Mouse (Mus musculus) hindbrain, embryonic 15.5 days (tissue): ENCODE measurements at regions not wholly inside any gene's neighbourhood (a gene's known extent, or its start where the extent isn't known, plus 50 kb on each side); places are given as distances from the start of the nearest gene placed in this dataset.
"Not testable (repeated sequence)": the region's sequence is repeated elsewhere in the genome, so short reads cannot be mapped to it uniquely, and the experiment has no call there.

Experiments used
- ATAC-seq: fragments of 200-750 bp; cut with Nextera tagmentation; 2 replicates; pipeline ENCODE4 v1.8.0; 2017; ENCODE audit warnings: low read depth, moderate number of reproducible peaks, moderate TSS enrichment; ENCODE audit not compliant: low FRiP score
- H3K27ac ChIP-seq: fragments of 300-500 bp; sonication (generic); replicated peaks from 2 replicates; pipeline ENCODE4 v1.5.1; 2015; ENCODE audit warnings: mild to moderate bottlenecking, inconsistent platforms
- H3K27me3 ChIP-seq: fragments of 300-500 bp; sonication (generic); 2 replicates; pipeline ENCODE4 v1.6.1; 2015; ENCODE audit warnings: control low read depth, inconsistent platforms
- H3K36me3 ChIP-seq: fragments of 300-500 bp; sonication (generic); 2 replicates; pipeline ENCODE4 v1.6.1; 2015; ENCODE audit warnings: control low read depth, inconsistent platforms
- H3K4me1 ChIP-seq: fragments of 300-500 bp; sonication (generic); replicated peaks from 2 replicates; pipeline ENCODE4 v1.6.1; 2015; ENCODE audit warnings: control low read depth, inconsistent platforms
- H3K4me2 ChIP-seq: fragments of 300-500 bp; sonication (generic); 2 replicates; pipeline ENCODE4 v1.6.1; 2015; ENCODE audit warnings: moderate library complexity, mild to moderate bottlenecking, inconsistent platforms
- H3K4me3 ChIP-seq: fragments of 300-500 bp; sonication (generic); 2 replicates; pipeline ENCODE4 v1.5.1; 2015; ENCODE audit warnings: mild to moderate bottlenecking, inconsistent platforms
- H3K9ac ChIP-seq: fragments of 300-500 bp; sonication (generic); 2 replicates; pipeline ENCODE4 v1.6.1; 2015; ENCODE audit warnings: inconsistent platforms
- H3K9me3 ChIP-seq: fragments of 300-500 bp; sonication (generic); 2 replicates; pipeline ENCODE4 v1.6.1; 2016; ENCODE audit warnings: control low read depth, inconsistent platforms
- WGBS: fragments of 180-500 bp; shearing (Covaris S2); methylation state at CpG from one replicate; pipeline ENCODE4 v1.1.7; 2015; 5-methylcytosine and 5-hydroxymethylcytosine counted together

DNA sequence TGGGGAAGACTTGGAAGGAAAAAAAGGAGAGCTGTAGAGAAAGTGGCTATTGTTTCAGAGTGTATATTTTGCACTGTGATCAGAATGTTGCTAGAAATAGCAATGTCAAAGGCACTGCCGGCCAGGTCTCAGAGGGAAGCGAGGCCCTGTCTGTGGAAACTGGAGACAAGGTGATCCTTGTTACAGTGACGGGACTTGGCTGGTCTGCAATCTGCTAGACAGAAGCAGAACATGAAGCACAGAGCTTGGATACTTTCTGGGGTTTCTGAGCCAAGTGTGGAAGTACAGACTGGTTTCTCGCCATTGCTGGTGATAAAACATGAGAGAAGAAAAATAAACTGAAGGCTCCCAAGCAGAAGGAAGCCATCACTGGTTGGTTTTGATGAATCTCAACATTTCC, 198.3 kb upstream of the Slc7a14 start:
- Histone ChIP-seq H3K4me3 (no peak overlapping the region), H3K27ac (no peak overlapping the region), H3K4me1 (no peaks in the 10 kb centered on the region), H3K9me3 (no peaks in the 10 kb centered on the region), H3K36me3 (no peaks in the 10 kb centered on the region), H3K27me3 (no peaks in the 10 kb centered on the region), H3K9ac (no peak overlapping the region), H3K4me2 (no peak overlapping the region)
- no peak for ATAC-seq
- WGBS = 84% methylated on average over 4 of the region's 4 CpGs

DNA sequence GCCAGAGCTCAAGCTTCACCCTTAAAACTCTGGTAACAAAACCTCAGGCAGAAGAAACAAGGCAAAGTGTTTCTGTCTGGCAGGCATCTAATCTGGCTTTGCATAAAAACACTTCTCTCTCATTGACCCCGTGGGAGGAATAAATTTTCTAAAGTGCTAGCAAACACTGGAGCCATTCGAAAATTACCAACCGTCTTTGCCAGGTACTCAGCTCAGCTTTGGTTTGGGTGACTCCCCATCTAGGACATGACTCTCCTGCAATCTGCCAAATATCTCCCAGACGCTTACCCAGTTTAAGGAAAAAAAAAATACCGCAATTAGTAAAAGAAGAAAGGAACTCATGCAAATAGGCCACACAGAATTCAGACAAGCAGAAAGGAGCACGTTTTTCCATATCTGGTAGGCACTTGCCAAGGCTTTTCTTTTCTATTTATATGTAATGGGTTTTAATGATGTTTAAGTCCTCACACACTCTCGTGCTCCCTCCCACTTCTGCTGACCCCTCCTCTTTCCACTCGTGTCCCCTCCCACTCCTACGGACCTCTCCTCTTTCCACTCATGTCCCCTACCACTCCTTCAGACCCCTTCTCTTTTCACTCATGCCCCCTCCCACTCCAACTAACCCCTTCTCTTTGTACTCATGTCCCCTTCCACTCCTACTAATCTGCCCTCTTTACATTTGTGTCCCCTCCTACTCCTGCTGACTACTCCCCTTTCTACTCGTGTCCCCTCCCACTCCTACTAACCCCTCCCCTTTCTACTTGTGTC, 189.2 kb upstream of the Slc7a14 start:
- H3K9me3 ChIP-seq = no peaks in the 10 kb centered on the region
- no peak overlapping the region for H3K4me2 ChIP-seq
- H3K27me3 ChIP-seq = no peaks in the 10 kb centered on the region
- H3K27ac ChIP-seq = no peak overlapping the region
- no peak overlapping the region for H3K9ac ChIP-seq
- ATAC-seq = no peak
- WGBS = 77% methylated on average over 10 of the region's 10 CpGs
- H3K4me1 ChIP-seq = no peaks in the 10 kb centered on the region
- no peak overlapping the region for H3K4me3 ChIP-seq
- no peaks in the 10 kb centered on the region for H3K36me3 ChIP-seq

- Histone ChIP-seq H3K9me3 (no peaks in the 10 kb centered on the region), H3K27me3 (no peaks in the 10 kb centered on the region), H3K9ac (no peak overlapping the region), H3K4me1 (no peaks in the 10 kb centered on the region), H3K27ac (no peak overlapping the region), H3K36me3 (no peaks in the 10 kb centered on the region), H3K4me2 (no peak overlapping the region), H3K4me3 (no peak overlapping the region)
- WGBS = 97% methylated on average over 1 of the region's 1 CpGs
- ATAC-seq = no peak
Observed at GRCm38 (mm10) chr3:31495287-31495686, 185.1 kb upstream of the Slc7a14 start.

DNA sequence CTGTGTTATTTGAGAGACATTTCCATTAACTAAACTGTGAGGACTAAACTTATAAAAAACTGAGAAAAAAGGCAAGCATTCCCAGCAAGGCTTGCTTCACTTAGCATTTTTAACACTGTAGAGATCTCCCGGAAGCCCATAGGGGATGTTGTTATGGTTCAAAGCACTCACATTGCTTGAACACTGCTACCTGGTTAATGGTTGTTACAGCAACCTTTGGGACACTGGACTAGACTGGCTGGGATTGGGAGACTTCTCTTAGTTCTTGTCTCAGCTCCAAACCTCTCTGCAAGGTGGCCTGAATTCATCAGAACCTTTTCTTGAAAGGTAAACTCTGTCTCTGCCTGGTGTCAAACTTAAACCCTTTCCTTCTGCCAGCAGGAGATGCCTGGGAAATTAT, 184.5 kb upstream of the Slc7a14 start:
- no peak overlapping the region for H3K4me2 ChIP-seq
- no peaks in the 10 kb centered on the region for H3K36me3 ChIP-seq
- 86% methylated on average over 1 of the region's 1 CpGs for WGBS
- no peaks in the 10 kb centered on the region for H3K4me1 ChIP-seq
- no peaks in the 10 kb centered on the region for H3K9me3 ChIP-seq
- no peaks in the 10 kb centered on the region for H3K27me3 ChIP-seq
- no peak overlapping the region for H3K27ac ChIP-seq
- no peak for ATAC-seq
- H3K9ac ChIP-seq = no peak overlapping the region
- no peak overlapping the region for H3K4me3 ChIP-seq

DNA sequence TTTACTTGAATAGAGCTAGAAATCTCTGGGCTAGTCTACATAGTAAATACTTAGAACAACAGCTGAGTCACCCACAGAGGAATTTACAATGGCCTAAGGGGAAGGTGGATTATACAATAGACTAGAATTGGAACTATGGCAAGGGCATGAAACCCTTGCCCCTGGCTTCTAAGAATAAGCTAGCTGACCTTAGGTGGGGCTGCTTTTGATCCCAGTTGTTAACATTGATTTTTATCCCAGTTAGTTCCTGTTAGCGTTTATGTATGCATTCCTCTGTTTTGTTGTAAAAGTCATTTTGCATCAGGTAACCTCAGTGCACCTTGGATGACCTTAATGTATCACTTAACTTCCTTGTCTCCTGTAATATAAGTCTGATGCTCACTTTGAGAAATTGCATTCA, 181.6 kb upstream of the Slc7a14 start:
- not testable (repeated sequence) for H3K4me2 ChIP-seq, H3K36me3 ChIP-seq, H3K4me3 ChIP-seq, H3K4me1 ChIP-seq, H3K9ac ChIP-seq, ATAC-seq, H3K27me3 ChIP-seq, H3K27ac ChIP-seq, H3K9me3 ChIP-seq
- WGBS = 100% methylated on average over 1 of the region's 1 CpGs

DNA sequence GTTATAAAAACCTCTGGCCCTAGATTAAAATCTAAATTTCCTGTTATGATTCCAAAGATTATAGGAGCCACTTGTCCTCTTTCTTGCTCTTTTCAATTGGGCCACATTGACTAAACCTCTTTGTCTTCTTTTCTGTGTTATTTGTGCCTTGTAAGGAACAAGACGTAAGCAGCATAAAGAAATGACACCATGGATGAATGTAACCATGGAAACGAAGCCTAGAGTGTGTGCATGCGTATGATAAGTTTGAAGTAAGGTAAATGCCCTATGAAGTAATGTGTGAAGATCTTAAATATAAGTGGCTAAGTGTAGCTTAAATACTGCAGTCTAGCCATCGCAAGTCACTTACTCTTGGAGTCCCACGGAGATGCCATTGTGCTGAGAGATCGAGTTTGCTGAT, 177.4 kb upstream of the Slc7a14 start:
- no peak for ATAC-seq
- Histone ChIP-seq H3K27me3 (no peaks in the 10 kb centered on the region), H3K4me1 (no peaks in the 10 kb centered on the region), H3K9me3 (no peaks in the 10 kb centered on the region), H3K27ac (no peak overlapping the region), H3K4me2 (no peak overlapping the region), H3K36me3 (no peaks in the 10 kb centered on the region), H3K9ac (no peak overlapping the region), H3K4me3 (no peak overlapping the region)
- 73% methylated on average over 6 of the region's 6 CpGs for WGBS

GRCm38 (mm10) chr3:31481964-31482363, 171.8 kb upstream of the Slc7a14 start:
- H3K4me2 ChIP-seq = no peak overlapping the region
- no peak overlapping the region for H3K4me3 ChIP-seq
- H3K9ac ChIP-seq = no peak overlapping the region
- 65% methylated on average over 3 of the region's 3 CpGs for WGBS
- H3K27me3 ChIP-seq = no peaks in the 10 kb centered on the region
- H3K27ac ChIP-seq = no peak overlapping the region
- no peak for ATAC-seq
- no peaks in the 10 kb centered on the region for H3K9me3 ChIP-seq
- H3K36me3 ChIP-seq = no peaks in the 10 kb centered on the region
- no peaks in the 10 kb centered on the region for H3K4me1 ChIP-seq

DNA sequence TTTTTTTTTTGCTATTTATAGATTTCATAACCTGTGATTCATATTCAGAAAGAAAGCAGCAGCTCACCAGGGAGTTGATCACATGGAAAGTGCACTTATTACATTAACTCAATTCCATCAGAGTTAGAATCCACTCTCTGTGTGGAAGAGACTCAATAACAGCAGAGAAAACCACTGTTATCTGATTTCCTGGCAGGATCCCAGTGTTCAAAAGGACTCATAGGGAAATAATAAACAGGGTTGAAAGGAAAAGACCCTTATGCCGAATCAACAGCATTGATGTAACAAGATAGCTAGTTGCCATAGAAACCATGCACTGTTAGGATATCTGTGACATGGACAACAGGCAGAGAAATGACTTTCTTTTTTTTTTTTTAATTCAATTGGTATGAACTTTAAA, 157.7 kb upstream of the Slc7a14 start:
- 16% methylated on average over 1 of the region's 1 CpGs for WGBS
- ATAC-seq = peak; percentile 65; the same call in 1 of the 2 replicates
- Histone ChIP-seq H3K9me3 (no peaks in the 10 kb centered on the region), H3K36me3 (no peaks in the 10 kb centered on the region), H3K27me3 (no peaks in the 10 kb centered on the region), H3K9ac (no peak overlapping the region), H3K4me3 (no peak overlapping the region), H3K4me2 (no peak overlapping the region), H3K27ac (peak overlapping the region; percentile 45; the same call in 1 of the 2 replicates), H3K4me1 (peaks cover 8% of the 10 kb centered on the region)

DNA sequence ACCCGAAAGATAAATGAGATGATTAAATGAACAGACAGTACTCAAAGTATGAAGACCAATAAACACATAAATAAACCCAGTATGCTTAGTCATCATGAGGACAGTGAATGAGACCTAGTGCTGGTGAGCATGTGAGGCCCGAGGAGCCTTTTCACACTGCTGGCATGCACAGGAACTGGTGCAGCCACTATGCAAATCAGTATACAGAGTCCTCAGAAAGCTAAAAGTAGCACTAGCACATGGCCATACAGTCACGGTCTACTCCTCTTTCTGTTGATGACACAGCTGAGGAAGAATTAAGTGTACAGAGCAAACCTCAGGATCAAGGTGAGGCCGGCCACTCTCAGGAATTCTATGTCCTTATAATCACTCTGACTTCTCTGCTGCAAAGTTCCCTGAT, 154.1 kb upstream of the Slc7a14 start:
- no peak for ATAC-seq
- no peaks in the 10 kb centered on the region for H3K9me3 ChIP-seq
- H3K4me3 ChIP-seq = no peak overlapping the region
- H3K27me3 ChIP-seq = no peaks in the 10 kb centered on the region
- no peaks in the 10 kb centered on the region for H3K36me3 ChIP-seq
- no peak overlapping the region for H3K27ac ChIP-seq
- H3K4me1 ChIP-seq = peaks cover 8% of the 10 kb centered on the region
- H3K9ac ChIP-seq = no peak overlapping the region
- WGBS = 84% methylated on average over 4 of the region's 4 CpGs
- no peak overlapping the region for H3K4me2 ChIP-seq

- 61% methylated on average over 5 of the region's 5 CpGs for WGBS
- ATAC-seq = no peak
- H3K36me3 ChIP-seq = no peaks in the 10 kb centered on the region
- H3K4me2 ChIP-seq = no peak overlapping the region
- no peak overlapping the region for H3K27ac ChIP-seq
- no peaks in the 10 kb centered on the region for H3K27me3 ChIP-seq
- H3K9ac ChIP-seq = no peak overlapping the region
- H3K4me1 ChIP-seq = no peaks in the 10 kb centered on the region
- H3K4me3 ChIP-seq = no peak overlapping the region
- no peaks in the 10 kb centered on the region for H3K9me3 ChIP-seq
Observed at GRCm38 (mm10) chr3:31459456-31459855, 149.3 kb upstream of the Slc7a14 start.

GRCm38 (mm10) chr3:31457938-31458337, 147.8 kb upstream of the Slc7a14 start:
- no peak overlapping the region for H3K4me3 ChIP-seq
- H3K27ac ChIP-seq = no peak overlapping the region
- H3K36me3 ChIP-seq = no peaks in the 10 kb centered on the region
- no peak overlapping the region for H3K4me2 ChIP-seq
- peak; percentile 73 for ATAC-seq
- 44% methylated on average over 3 of the region's 4 CpGs for WGBS
- H3K27me3 ChIP-seq = no peaks in the 10 kb centered on the region
- H3K4me1 ChIP-seq = no peaks in the 10 kb centered on the region
- H3K9me3 ChIP-seq = no peaks in the 10 kb centered on the region
- H3K9ac ChIP-seq = no peak overlapping the region

DNA sequence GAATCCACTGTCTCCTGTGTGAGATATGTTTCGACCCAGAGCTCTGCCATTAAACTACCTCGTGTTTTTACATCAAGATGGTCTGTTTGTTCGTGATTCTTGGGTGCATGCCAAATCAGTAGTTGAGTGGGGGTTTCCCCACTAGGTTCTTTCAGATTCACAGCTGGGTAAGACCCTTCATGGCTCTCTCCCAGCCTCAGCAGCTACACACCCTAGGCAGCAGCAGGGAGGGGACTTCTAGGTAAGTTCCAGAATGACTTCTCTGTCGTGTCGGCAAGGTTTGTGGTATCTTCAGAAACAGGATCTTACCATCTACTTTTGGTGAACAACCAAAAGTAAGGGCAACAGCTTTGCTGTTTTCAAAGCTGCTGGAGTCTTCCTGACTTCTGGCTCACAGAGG, 144.9 kb upstream of the Slc7a14 start:
- H3K9ac ChIP-seq = no peak overlapping the region
- no peak overlapping the region for H3K4me2 ChIP-seq
- no peaks in the 10 kb centered on the region for H3K9me3 ChIP-seq
- no peak for ATAC-seq
- H3K4me1 ChIP-seq = no peaks in the 10 kb centered on the region
- WGBS = 83% methylated on average over 5 of the region's 5 CpGs
- H3K27me3 ChIP-seq = no peaks in the 10 kb centered on the region
- no peak overlapping the region for H3K4me3 ChIP-seq
- H3K27ac ChIP-seq = no peak overlapping the region
- no peaks in the 10 kb centered on the region for H3K36me3 ChIP-seq

DNA sequence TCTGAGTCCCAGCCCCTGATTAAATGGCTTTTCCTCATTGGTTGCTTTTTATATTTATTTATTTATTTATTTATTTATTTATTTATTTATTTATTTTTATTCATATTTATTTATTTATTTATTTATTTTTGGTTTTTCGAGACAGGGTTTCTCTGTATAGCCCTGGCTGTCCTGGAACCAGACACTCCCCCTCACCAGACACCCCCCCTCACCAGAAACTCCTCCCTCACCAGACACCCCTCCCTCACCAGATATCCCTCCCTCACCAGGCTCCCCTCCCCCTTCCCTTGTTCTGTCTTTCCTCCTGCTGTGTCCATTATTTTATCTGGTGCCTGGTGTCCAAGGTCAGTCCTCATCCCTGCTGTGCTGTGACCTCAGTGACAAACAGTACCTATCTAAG, 134.7 kb upstream of the Slc7a14 start:
- Histone ChIP-seq H3K9ac (no peak overlapping the region), H3K4me2 (no peak overlapping the region), H3K9me3 (no peaks in the 10 kb centered on the region), H3K27ac (no peak overlapping the region), H3K27me3 (no peaks in the 10 kb centered on the region), H3K4me3 (no peak overlapping the region), H3K4me1 (no peaks in the 10 kb centered on the region), H3K36me3 (no peaks in the 10 kb centered on the region)
- no peak for ATAC-seq
- WGBS = 95% methylated on average over 1 of the region's 1 CpGs
